Mouse (Mus musculus) cerebellum, postnatal 4 days (tissue): ENCODE results near the gene Mrpl24.

Experiments used
- DNase-seq, 2 experiments: peaks; one replicate each; pipeline ENCODE4 v3.0.0; 2022; ENCODE audit warnings: low spot score in 2 of 2, mixed read lengths in 1 of 2

Mrpl24 gene

DNA sequence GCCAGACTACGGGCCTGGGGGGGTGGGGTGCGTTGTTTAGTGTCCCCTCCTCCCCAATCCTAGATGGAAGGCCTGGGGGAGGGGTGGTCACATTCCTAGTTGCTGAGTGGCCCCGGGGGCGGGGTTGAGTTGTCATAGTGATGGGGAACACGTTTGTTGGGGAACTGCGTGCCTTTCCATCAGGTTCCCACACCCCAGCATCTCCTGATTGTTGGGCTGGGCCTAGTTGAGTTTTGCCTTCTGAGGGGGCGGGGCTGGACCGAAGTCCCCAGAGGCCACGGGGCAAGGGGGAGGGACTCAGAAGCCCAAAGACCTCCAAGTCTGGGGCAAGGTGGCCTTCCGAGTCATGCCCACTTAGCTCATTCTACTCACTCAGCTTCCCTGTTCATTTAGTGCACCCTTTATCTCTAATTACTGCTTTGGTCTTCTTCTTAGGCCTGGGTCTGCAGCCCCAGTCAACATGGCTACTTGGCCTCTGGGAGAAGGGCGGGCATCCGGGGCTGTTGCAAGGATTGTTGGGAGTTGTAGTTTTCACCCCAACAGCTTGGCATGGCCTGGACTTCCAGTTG lies 8.6 kb upstream of the Mrpl24 start:
- peak in 1 of 2 experiments; percentile 64 for DNase-seq

DNA sequence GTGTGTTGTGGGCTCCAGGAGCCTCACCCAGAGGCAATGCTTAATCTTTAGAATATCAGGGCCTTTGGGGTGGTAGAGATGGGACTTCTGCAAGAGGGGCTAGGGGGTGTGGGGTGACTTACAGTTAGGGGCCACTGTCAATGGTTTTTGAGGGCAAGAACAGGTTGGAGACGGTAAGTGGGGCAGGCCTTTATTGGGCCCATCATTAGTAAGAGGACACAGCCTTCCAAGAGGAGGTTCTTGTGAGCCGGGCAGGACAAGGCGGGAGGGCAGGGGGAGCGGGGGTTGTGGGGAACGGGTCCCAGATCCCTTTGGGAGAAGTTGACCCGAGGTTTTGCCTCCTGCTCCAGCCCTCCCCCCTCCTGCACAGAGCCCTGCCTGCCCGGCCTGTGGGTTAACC lies 5.8 kb upstream of the Mrpl24 start:
- no peak for DNase-seq

DNA sequence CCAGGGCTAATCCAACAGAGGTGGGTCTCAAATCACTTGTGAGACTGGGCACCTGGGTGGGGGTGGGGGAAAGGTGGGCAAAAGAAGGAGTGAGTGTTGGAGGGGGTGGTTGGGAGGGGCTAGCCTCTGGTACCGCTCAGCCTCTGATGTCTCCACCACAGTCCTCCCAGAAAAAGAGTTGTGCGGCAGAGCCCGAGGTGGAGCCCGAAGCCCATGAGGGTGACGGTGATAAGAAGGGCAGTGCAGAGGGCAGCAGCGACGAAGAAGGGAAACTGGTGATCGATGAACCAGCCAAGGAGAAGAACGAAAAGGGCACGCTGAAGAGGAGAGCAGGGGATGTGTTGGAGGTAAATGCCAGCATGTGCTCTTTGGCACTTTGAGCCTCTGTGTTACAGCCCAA lies 5.4 kb upstream of the Mrpl24 start:
- DNase-seq = no peak

DNA sequence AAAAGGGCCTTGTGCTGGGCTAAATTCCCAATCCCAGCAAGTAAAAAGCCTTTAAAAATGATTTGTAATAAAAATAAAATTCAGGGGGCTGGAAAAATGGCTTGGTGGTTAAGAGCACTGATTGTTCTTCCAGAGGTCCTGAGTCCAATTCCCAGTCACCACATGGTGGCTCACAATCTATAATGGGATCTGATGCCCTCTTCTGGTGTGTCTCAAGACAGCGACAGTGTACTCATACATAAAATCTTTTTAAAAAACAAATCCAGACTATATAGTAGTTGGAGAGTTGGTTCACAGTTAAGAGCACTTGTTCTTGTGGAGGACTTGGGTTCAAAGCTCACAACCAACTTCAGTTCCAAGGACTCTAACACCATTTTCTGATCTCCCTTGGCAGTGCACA lies 2.3 kb upstream of the Mrpl24 start:
- DNase-seq = no peak

DNA sequence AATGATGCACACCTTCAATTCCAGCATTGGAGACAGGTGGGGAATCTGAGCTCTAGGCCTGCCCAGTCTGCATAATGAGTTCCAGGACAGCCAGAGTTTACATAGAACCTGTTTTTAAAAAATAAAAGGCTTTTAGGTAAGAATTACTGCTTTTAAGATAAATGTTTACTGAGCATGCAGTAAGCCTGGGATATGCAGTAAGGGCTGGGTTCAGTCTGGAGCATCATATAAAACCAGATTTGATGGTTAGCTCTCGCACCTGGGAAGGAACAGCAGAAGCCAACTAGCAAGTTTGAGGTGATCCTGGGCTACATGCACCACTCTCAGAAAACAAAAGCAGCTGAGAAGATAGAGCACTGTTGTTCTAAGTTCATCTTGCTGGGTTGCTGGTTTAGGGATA lies 755 bp upstream of the Mrpl24 start:
- no peak for DNase-seq

DNA sequence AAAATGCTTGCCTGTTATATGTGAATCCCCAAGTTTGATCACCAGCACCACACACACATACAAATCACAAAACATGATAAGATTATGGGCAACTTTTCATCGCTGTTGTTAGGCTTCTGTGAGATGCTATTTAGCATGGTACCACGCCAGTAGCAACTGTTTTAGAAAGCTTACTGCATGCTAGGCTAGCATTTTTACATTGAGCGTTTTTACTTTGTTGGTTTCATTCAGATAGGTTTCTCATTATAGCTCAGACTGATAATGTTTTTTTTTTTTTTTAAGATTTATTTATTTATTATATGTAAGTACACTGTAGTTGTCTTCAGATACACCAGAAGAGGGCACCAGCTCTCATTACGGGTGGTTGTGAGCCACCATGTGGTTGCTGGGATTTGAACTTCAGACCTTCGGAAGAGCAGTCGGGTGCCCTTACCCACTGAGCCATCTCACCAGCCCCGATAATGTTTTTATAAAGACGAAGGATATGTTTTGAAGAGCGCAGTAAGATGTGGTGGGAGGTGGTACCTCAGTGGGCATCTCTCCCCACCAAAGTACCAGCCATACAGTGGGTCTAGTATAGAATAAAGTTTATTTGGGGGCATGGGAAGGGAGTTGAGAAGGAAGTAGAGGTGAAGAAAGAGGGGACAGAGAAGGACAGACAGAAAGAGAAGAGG lies 1.1 kb downstream of the Mrpl24 start:
- no peak for DNase-seq

DNA sequence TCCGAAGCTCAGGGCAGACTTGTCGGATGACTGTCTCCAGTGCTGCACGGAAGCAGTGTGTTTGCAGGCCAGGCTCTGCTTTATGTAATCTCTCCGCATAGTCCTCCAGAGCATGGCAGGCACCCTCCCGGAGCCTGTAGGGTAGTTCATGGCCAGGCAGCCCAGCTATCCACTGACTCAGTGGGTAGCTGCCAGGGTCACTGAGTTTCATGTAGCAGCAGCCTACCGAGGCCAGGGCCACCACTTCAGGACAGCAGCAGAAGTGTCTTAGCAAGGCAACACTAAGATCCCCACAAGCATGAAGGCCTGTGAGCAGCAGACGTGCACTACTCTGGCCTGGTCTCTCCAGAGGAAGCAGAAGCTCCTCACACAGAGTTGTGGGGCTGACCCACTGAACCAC lies 5.7 kb downstream of the Mrpl24 start:
- DNase-seq = no peak

DNA sequence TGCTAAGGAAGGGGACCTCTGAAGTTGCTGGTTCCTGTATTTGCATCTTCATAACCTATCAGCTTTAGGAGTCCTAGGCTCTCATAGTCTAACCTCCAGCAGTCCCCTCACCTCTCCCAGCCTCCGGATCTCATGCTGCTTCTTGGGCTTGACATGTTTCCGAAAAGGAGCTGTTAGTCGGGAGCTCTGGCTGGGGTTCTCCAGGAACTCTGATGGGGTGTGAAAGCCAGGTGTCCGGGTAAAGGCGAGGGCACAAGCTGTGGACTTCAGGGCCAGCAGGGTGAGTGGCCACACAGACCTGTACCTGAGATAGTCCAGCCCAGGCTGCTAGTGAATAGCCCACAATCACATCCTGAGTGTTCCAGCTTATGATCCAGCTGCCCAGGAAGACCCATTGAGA lies 8.1 kb downstream of the Mrpl24 start:
- DNase-seq = no peak

DNA sequence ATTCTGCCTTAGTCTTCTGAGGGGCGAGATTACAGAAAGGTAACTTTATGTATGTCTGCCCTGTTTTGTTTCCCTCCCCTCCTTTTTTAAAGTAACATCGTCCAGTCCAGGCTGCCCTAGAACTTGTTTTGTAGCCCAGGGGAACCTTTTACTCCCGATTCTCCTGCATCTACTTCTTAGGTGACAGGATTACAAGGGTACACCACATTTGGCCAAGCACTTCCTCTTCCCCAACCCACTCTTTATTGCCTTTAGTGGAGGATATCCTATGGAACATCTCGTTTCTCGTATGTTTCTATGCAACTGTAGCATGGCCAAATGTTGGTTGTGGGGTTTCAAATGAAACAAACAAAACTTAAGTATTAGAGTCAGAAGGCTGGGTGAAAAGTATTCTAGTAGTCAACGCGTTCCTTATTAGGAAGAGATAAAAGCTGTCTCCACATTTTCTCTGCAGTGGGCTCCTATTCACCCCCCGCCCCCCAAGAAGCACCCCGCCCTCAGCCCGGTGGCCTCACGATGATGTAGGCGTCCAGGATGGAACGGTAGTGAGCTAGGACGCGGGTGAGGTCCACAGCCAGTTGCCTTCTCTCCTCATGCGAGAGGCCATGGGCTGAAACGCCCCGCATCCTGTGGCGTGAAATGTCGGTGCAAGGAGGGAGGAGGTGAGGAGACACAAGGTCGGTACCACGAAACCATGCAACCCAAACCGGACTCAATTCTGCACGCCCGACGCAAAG lies 10.2 kb downstream of the Mrpl24 start:
- no peak for DNase-seq

DNA sequence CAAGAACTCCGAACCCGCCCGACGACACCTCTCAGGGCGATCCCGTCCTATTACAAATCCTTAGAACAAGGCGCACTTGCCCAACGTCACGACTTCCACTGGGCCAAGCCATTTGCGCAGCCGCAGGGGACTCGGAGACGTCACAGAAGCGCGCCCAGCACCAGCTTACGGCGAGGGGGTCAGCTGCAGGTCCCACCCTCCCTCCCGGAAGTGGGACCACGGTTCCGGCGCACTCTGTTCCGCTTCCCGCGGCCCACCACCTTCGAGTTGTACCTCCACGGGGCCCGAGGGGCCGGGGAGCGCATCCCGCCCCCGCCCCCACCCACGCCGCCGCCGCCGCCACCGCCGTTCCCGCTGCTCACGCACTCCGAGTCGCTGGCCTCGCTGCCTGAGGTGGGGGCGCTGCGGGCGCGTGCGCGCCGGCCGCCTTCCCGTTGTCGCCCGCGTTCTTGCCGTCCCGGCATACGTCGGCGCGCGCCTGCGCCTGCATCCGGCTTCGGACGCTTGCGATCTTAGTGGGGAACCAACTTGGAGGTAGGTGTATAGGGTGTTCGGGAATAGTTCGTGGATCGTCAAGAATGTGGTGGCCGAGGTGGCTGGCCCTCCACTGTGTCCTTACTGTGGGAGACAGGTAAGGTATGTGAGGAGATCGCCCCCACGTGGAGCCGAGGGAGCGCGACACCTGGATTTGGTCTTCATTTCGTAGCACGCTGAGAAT lies 10.9 kb downstream of the Mrpl24 start, which contains the start of the genes Isg20l2 and Rrnad1:
Gene Isg20l2 (plus strand): TSS at position 237 of the 718 bp plus-strand sequence.
Gene Rrnad1 (minus strand): TSS at position 640 of the 718 bp plus-strand sequence.
- peak; percentile 95 to 96 for DNase-seq

DNA sequence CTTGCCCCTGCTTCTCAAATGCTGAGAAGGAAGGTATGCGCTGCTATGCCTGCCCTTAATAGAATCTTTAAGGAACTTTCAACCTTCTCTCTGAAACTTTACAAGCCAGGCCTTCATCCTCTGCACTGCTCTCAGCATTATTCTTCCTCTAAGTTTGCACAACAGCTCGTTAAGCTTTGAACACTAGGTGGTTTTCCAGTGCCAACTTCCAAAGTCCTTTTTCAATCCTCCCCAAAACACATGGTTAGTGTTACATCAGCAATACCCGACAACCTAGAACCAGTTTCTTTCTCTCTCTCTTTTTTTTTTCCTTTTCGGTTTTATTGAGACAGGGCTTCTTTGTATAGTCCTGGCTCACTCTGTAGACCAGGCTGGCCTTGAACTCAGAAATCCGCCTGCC lies 14.7 kb downstream of the Mrpl24 start:
- DNase-seq = no peak

DNA sequence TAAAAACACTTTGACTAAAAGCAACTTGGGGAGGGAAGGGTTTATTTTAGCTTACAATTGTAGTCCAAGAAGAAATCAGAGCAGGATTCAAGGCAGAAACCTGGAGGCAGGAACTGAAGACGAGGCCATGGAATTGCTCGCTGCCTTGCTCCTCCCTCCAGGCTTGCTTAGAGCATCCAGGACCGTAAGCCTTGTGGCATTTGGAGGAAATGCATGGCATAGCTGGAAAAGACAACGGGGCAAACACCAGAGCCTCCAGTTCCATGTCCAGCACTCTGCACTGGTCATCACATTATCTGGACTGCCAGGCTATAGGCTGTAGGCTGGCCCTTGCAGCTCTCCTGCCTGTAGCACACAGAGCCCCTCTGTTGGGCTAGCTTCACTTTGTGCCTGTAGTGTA lies 15.2 kb downstream of the Mrpl24 start:
- no peak for DNase-seq

DNA sequence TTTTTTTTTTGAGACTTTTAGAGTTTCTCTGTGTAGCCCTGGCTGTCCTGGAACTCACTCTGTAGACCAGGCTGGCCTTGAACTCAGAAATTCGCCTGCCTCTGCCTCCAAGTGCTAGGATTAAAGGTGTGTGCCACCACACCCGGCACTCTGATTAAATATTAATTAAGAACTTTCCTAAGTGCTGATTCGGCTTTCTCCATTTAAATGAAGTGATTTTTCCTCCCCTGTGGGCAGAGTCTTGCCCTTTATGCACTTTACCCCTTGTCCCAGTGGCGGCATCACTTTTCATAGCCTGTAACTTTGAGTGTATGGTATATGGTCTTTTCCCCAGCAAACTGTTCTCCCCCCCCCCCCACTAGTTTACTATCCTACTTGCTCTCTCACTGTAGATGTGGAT lies 15.9 kb downstream of the Mrpl24 start:
- no peak for DNase-seq

DNA sequence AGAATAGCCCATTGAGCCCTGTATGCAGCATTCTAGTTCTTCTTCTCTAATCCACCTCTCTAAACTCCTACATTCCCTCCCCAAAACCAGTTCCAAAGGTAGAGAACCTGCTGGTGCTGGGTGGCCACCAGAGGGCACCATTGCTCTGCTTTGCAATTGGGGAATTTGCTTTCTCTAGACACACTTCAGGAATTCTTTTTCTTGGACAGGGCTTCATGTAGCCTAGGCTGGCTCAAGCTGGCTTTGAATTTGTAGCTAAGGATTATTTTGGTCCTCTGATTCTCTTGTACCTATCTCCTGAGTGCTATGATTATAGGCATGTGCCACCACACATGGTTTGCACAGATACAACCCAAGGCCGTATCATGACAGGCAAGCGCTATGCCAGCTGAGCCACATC lies 16.5 kb downstream of the Mrpl24 start:
- DNase-seq = peak; percentile 74 to 85

DNA sequence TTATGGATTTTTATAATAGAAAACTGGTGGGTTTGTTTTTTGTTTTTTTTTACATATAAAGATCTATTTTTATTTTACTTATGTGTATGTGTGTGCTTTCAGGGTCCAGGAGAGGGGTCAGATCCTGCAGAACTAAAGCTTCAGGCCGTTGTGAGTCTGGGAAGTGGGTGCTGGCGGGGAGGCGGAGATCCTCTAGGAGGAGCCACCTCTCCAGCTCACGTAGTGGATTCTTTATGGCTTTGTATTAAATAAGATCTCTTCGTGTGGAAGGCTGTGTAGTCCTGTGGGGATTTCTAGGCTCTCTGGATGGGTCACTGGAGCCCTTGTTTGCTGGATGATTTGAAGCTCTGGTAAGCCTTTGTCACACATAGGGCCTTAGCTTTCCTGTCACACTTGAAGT lies 21.3 kb downstream of the Mrpl24 start:
- no peak for DNase-seq

DNA sequence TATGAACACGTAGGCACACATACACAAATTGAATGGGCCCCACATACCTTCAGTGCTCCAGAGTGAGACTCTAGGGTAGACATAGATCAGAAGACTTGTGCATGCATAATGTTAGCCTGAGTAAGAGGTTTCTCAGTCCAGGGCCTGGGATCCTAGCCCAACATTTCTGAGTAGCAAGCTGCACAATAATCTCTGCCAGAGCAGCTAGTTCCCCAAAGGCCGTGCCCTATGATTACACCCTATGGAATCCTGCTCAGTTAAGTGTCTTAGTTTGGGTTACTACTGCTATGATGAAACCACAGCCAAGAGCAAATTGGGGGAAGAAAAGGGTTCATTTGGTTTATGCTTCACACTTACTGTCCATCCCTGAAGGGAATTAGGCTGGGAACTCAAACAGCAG lies 23.2 kb downstream of the Mrpl24 start:
- no peak for DNase-seq

DNA sequence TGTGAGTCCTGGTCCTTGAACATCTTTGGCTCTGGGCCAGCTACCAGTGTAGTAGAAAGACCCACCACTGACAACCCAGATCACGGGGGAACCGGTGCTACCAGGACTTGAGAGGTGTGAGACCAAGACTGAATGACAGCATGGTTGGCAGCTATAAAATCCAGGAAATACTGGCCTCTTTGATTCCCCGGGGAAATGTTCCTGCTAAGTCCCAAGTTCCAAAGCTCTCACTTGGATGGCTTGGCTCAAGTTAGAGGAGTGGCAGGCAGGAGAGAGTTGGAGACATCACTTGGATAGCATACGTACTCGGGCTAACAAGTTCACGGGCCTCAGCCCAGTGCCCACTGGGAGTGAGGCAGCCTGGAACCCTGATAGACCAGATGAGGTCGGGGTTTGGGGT lies 24.3 kb downstream of the Mrpl24 start:
- DNase-seq = no peak

DNA sequence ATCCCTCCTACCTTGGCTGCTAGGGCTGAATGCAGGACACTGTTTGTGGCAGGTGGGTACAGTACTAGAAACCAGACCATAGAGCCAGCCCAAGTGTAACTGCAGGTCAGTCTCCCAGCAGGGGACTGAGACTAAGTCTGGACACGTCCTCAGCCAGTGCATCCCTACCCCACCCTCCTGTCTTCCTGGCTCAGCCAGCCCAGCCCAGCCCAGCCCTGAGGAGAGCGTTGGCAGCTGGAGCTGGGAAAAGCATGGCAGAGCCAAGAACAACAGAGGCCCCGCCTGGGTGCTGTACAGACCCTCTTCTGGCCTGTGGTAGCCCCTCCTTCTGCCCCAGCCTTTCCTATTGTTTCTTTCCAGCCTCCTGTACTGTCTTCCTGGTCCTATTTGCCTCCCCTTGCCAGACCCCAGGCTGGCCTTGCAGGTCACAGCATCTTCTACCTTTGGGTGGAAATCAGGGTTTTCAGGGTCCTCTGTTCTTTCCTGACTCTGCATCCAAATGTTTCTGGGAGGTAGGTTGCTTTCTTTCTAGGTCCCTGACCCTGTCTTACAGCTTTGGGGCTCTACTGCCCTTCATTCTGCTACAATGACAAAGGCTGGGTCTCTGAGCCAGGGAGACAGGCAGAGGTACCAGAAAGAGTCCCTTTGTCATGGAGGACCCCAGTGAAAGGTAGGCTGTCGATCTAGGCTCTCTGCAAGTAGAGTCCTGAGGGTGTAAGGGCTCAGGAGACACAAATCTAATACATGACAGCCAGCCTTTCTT lies 25.7 kb downstream of the Mrpl24 start:
- DNase-seq = no peak

DNA sequence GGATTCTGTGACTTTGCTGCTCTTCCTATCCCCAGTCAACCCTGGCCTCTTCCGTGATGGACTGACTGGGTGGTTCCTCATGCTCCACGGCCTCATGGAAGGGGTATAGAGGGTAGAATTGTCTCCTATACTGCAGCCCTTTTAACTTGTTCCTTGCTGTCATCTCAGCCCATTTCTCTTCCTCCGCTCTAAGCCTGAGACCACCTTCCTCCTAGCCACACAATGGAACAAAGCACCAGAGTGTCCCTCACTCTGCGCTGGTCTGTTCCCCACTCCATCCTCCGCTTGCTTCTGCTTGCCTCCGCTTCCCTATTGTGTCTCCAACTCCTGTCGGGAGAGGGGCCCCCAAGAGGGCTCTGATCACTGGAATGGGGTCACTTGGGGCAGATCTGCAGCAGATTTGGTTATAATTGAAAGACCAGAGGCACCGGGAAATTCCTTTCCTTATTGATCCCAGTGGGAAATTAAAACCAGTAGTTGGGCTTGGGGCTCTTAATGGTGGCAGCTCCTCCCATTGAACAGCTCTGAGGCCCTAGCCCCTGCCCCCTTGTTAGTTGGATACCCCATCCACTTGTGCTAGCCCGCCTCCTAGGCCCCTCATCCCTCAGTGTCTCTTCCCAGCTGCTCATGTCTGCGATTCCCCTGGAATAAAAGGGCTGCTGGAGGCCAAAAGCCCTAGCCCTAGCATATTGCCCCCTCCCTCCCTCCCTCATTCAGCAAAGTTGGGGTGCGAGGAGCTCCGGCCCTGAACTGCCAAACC lies 26.7 kb downstream of the Mrpl24 start:
- no peak for DNase-seq

DNA sequence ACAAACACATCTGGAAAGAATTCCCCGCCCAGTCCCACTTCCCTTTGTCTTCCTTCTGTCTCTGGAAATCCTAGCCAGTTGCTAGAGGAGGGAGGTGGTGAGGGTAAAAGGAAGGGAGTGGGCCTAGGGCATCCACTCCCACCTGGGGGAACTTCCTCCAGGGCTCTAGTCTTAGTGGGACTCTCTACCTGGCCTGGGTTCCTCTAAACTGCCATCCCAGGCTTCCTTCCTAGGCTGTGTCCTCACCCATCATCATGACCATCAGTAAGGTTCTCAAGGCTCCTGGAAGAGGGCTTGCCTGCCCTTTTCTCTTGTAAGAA lies 27.2 kb downstream of the Mrpl24 start:
- no peak for DNase-seq
